In genomic region chr11:44103841-44104191, GRCm38 (mm10) we compare ENCODE assay signal across 16 mouse cellular contexts.
DNase-seq lines count a peak whose midpoint lies in the region; ATAC-seq and TF ChIP-seq lines count a peak whose summit lies in the region.
"Had no signal": no experiment of that assay in that cellular context is flagged by ENCODE, and none has a peak within 500 bp of the region (broad histone marks: within the 10 kb centered on the region; RNA-seq: fewer than 3 reads in every experiment).

No protein-coding gene starts in this region.

- no peak overlapping the region for H3K4me3 ChIP-seq in forebrain, embryonic 15.5 days
- H3K4me3 ChIP-seq in forebrain, embryonic 11.5 days (ENCODE audit: low read depth, low read length): no peak overlapping the region
- no peak overlapping the region for H3K4me3 ChIP-seq in midbrain, embryonic 13.5 days (replicated peaks)
- no peak overlapping the region for H3K4me3 ChIP-seq in midbrain, embryonic 11.5 days (ENCODE audit: low read depth, low read length)
- H3K4me3 ChIP-seq in forebrain, postnatal 0 days (ENCODE audit: low read depth, low read length): no peak overlapping the region
- no peak overlapping the region for H3K4me3 ChIP-seq in neural tube, embryonic 15.5 days (replicated peaks)
- H3K4me3 ChIP-seq: heart, embryonic 15.5 days; limb, embryonic 12.5 days; myocyte had no signal

- no peaks in the 10 kb centered on the region for H3K9me3 ChIP-seq in forebrain, embryonic 15.5 days
- H3K9me3 ChIP-seq in forebrain, embryonic 11.5 days (ENCODE audit: control insufficient read depth, low read length): no peaks in the 10 kb centered on the region
- no peaks in the 10 kb centered on the region for H3K9me3 ChIP-seq in midbrain, embryonic 13.5 days
- no peaks in the 10 kb centered on the region for H3K9me3 ChIP-seq in midbrain, embryonic 11.5 days (ENCODE audit: control insufficient read depth, low read length)
- H3K9me3 ChIP-seq in forebrain, postnatal 0 days (ENCODE audit: low read length): no peaks in the 10 kb centered on the region
- H3K9me3 ChIP-seq in neural tube, embryonic 15.5 days (replicated peaks): no peaks in the 10 kb centered on the region
- H3K9me3 ChIP-seq: heart, embryonic 15.5 days; limb, embryonic 12.5 days had no signal

- no peak for DNase-seq in forebrain, embryonic 11.5 days (ENCODE audit: low spot score)
- DNase-seq in midbrain, embryonic 11.5 days (ENCODE audit: low spot score, missing footprints): no peak
- DNase-seq in forebrain, postnatal 0 days: peak; percentile 60
- no peak for DNase-seq in adrenal gland, postnatal 25 days
- DNase-seq: cerebellum, adult 8-10 months; embryo, embryonic 11 days; kidney, adult 8-10 months; kidney, postnatal 4 days; liver, postnatal 0 days; right cerebral cortex, postnatal 4 days had no signal

- ATAC-seq in forebrain, embryonic 15.5 days (replicated peaks): peak; percentile 81
- ATAC-seq in forebrain, embryonic 11.5 days (replicated peaks; ENCODE audit: low FRiP score): no peak
- 0 out of 2 replicates have a peak, but pooled peaks have one; percentile 43 for ATAC-seq in midbrain, embryonic 13.5 days
- ATAC-seq in midbrain, embryonic 11.5 days (ENCODE audit: low FRiP score): no peak
- ATAC-seq in forebrain, postnatal 0 days: peak; percentile 66; the same call in 1 of the 2 replicates
- peak; percentile 67; the same call in 1 of the 2 replicates for ATAC-seq in neural tube, embryonic 15.5 days (ENCODE audit: low FRiP score)
- ATAC-seq: liver, postnatal 0 days had no signal

- H3K36me3 ChIP-seq in forebrain, embryonic 15.5 days: no peaks in the 10 kb centered on the region
- no peaks in the 10 kb centered on the region for H3K36me3 ChIP-seq in forebrain, embryonic 11.5 days (ENCODE audit: control insufficient read depth, insufficient read depth, low read length)
- H3K36me3 ChIP-seq in midbrain, embryonic 13.5 days: no peaks in the 10 kb centered on the region
- H3K36me3 ChIP-seq in midbrain, embryonic 11.5 days (ENCODE audit: control insufficient read depth, insufficient read depth, low read length): no peaks in the 10 kb centered on the region
- no peaks in the 10 kb centered on the region for H3K36me3 ChIP-seq in forebrain, postnatal 0 days (ENCODE audit: insufficient read depth)
- no peaks in the 10 kb centered on the region for H3K36me3 ChIP-seq in neural tube, embryonic 15.5 days
- H3K36me3 ChIP-seq: heart, embryonic 15.5 days; limb, embryonic 12.5 days had no signal

- H3K4me2 ChIP-seq in forebrain, embryonic 15.5 days (replicated peaks): no peak overlapping the region
- no peak overlapping the region for H3K4me2 ChIP-seq in forebrain, embryonic 11.5 days (ENCODE audit: low read depth, low read length, severe bottlenecking)
- no peak overlapping the region for H3K4me2 ChIP-seq in midbrain, embryonic 13.5 days (replicated peaks)
- H3K4me2 ChIP-seq in midbrain, embryonic 11.5 days: no peak overlapping the region
- no peak overlapping the region for H3K4me2 ChIP-seq in forebrain, postnatal 0 days (ENCODE audit: low read depth)
- no peak overlapping the region for H3K4me2 ChIP-seq in neural tube, embryonic 15.5 days
- H3K4me2 ChIP-seq: heart, embryonic 15.5 days; limb, embryonic 12.5 days had no signal

- no peak overlapping the region for H3K9ac ChIP-seq in forebrain, embryonic 15.5 days (replicated peaks)
- no peak overlapping the region for H3K9ac ChIP-seq in forebrain, embryonic 11.5 days (ENCODE audit: low read length)
- H3K9ac ChIP-seq in midbrain, embryonic 13.5 days (replicated peaks): no peak overlapping the region
- H3K9ac ChIP-seq in midbrain, embryonic 11.5 days (ENCODE audit: low read length): no peak overlapping the region
- H3K9ac ChIP-seq in forebrain, postnatal 0 days: no peak overlapping the region
- H3K9ac ChIP-seq in neural tube, embryonic 15.5 days (replicated peaks): no peak overlapping the region
- H3K9ac ChIP-seq: heart, embryonic 15.5 days; limb, embryonic 12.5 days; liver, postnatal 0 days had no signal

- no peak for TF ChIP-seq CTCF in forebrain, postnatal 0 days (IDR thresholded peaks at IDR 0.05; ENCODE audit: low read depth)

- H3K27me3 ChIP-seq in forebrain, embryonic 15.5 days: no peaks in the 10 kb centered on the region
- no peaks in the 10 kb centered on the region for H3K27me3 ChIP-seq in forebrain, embryonic 11.5 days (ENCODE audit: control insufficient read depth, insufficient read depth, low read length)
- no peaks in the 10 kb centered on the region for H3K27me3 ChIP-seq in midbrain, embryonic 13.5 days
- H3K27me3 ChIP-seq in midbrain, embryonic 11.5 days (ENCODE audit: control insufficient read depth, insufficient read depth, low read length): no peaks in the 10 kb centered on the region
- H3K27me3 ChIP-seq in forebrain, postnatal 0 days (ENCODE audit: insufficient read depth, low read length): no peaks in the 10 kb centered on the region
- H3K27me3 ChIP-seq in neural tube, embryonic 15.5 days (replicated peaks): no peaks in the 10 kb centered on the region
- H3K27me3 ChIP-seq: heart, embryonic 15.5 days; limb, embryonic 12.5 days had no signal

- H3K27ac ChIP-seq in forebrain, embryonic 15.5 days (replicated peaks): 0 out of 2 replicates have a peak overlapping the region, but pooled peaks have one; percentile 16
- no peak overlapping the region for H3K27ac ChIP-seq in forebrain, embryonic 11.5 days (ENCODE audit: low read depth, low read length)
- no peak overlapping the region for H3K27ac ChIP-seq in midbrain, embryonic 13.5 days
- H3K27ac ChIP-seq in midbrain, embryonic 11.5 days (ENCODE audit: low read depth, low read length): no peak overlapping the region
- H3K27ac ChIP-seq in forebrain, postnatal 0 days (ENCODE audit: low read depth, low read length): no peak overlapping the region
- 0 out of 2 replicates have a peak overlapping the region, but pooled peaks have one; percentile 46 for H3K27ac ChIP-seq in neural tube, embryonic 15.5 days (replicated peaks)
- H3K27ac ChIP-seq: heart, embryonic 15.5 days; limb, embryonic 12.5 days had no signal

- peaks cover 10% of the 10 kb centered on the region; the same call in 1 of the 2 replicates for H3K4me1 ChIP-seq in forebrain, embryonic 15.5 days
- H3K4me1 ChIP-seq in forebrain, embryonic 11.5 days (replicated peaks; ENCODE audit: control insufficient read depth, insufficient read depth, low read length): no peaks in the 10 kb centered on the region
- H3K4me1 ChIP-seq in midbrain, embryonic 13.5 days (replicated peaks): no peaks in the 10 kb centered on the region
- H3K4me1 ChIP-seq in midbrain, embryonic 11.5 days (ENCODE audit: control insufficient read depth, insufficient read depth, low read length): no peaks in the 10 kb centered on the region
- H3K4me1 ChIP-seq in forebrain, postnatal 0 days (ENCODE audit: insufficient read depth): no peaks in the 10 kb centered on the region
- H3K4me1 ChIP-seq in neural tube, embryonic 15.5 days: peaks cover 8% of the 10 kb centered on the region; the same call in 1 of the 2 replicates

Comparison
In these comparisons a context has a peak if more than half of its experiments do, and no peak if none do; other contexts are left out.
1. ATAC-seq: peak in forebrain, embryonic 15.5 days (single experiment), midbrain, embryonic 13.5 days (single experiment), forebrain, postnatal 0 days (single experiment) and neural tube, embryonic 15.5 days (single experiment); none in forebrain, embryonic 11.5 days (single experiment) and midbrain, embryonic 11.5 days (single experiment).
2. H3K27ac ChIP-seq: peak in forebrain, embryonic 15.5 days (single experiment) and neural tube, embryonic 15.5 days (single experiment); none in forebrain, embryonic 11.5 days (single experiment), midbrain, embryonic 13.5 days (single experiment), midbrain, embryonic 11.5 days (single experiment) and forebrain, postnatal 0 days (single experiment).